Mouse (Mus musculus) hindbrain, embryonic 13.5 days (tissue): ENCODE results near the gene Med29. TPM values are rescaled to one million over a fixed set of nuclear protein-coding genes. Genes with fewer than 3 reads are reported as not detected.
"Not testable (repeated sequence)": the region's sequence is repeated elsewhere in the genome, so short reads cannot be mapped to it uniquely, and the experiment has no call there.

Source experiments
- ATAC-seq: fragments of 200-750 bp; cut with Nextera tagmentation; 2 replicates; pipeline ENCODE4 v1.8.0; 2017; ENCODE audit warnings: moderate TSS enrichment; ENCODE audit not compliant: low FRiP score
- H3K27ac ChIP-seq: fragments of 300-500 bp; sonication (generic); 2 replicates; pipeline ENCODE4 v1.5.1; 2015; ENCODE audit warnings: inconsistent platforms, mild to moderate bottlenecking, moderate library complexity
- H3K27me3 ChIP-seq: fragments of 300-500 bp; sonication (generic); 2 replicates; pipeline ENCODE4 v1.6.1; 2015; ENCODE audit warnings: mild to moderate bottlenecking, inconsistent platforms
- H3K36me3 ChIP-seq: fragments of 300-500 bp; sonication (generic); 2 replicates; pipeline ENCODE4 v1.6.1; 2015; ENCODE audit warnings: mild to moderate bottlenecking, inconsistent platforms
- H3K4me1 ChIP-seq: fragments of 300-500 bp; sonication (generic); replicated peaks from 2 replicates; pipeline ENCODE4 v1.6.1; 2015; ENCODE audit warnings: inconsistent platforms
- H3K4me2 ChIP-seq: fragments of 300-500 bp; sonication (generic); 2 replicates; pipeline ENCODE4 v1.6.1; 2015; ENCODE audit warnings: inconsistent platforms, mild to moderate bottlenecking, moderate library complexity
- H3K4me3 ChIP-seq: fragments of 300-500 bp; sonication (generic); 2 replicates; pipeline ENCODE4 v1.5.1; 2015; ENCODE audit warnings: mild to moderate bottlenecking, inconsistent platforms
- H3K9ac ChIP-seq: fragments of 300-500 bp; sonication (generic); 2 replicates; pipeline ENCODE4 v1.6.1; 2015; ENCODE audit warnings: mild to moderate bottlenecking, inconsistent platforms
- H3K9me3 ChIP-seq: fragments of 300-500 bp; sonication (generic); 2 replicates; pipeline ENCODE4 v1.6.1; 2016; ENCODE audit warnings: inconsistent platforms
- WGBS: fragments of 180-500 bp; shearing (Covaris S2); methylation state at CpG from one replicate; pipeline ENCODE4 v1.1.7; 2015; 5-methylcytosine and 5-hydroxymethylcytosine counted together
- polyA plus RNA-seq: library from polyadenylated mRNA; unstranded; fragments of >200 nt; fragmentation: Nextera tagmentation; extraction: Ambion mirVana; gene quantifications from 2 replicates; pipeline ENCODE4 v1.2.1, GENCODE M21; 2015

Med29 gene
- polyA plus RNA-seq, 1 experiment from 2014 or later = 43.7 TPM

- Histone ChIP-seq H3K27me3 (no peaks in the 10 kb centered on the region), H3K4me1 (peaks cover 28% of the 10 kb centered on the region), H3K9ac (no peak overlapping the region), H3K36me3 (peaks cover 58% of the 10 kb centered on the region), H3K27ac (no peak overlapping the region), H3K4me2 (no peak overlapping the region), H3K9me3 (no peaks in the 10 kb centered on the region), H3K4me3 (no peak overlapping the region)
- ATAC-seq = no peak
- WGBS = 96% methylated on average over 3 of the region's 3 CpGs
Measured at GRCm38 (mm10) chr7:28390331-28390730, 2.2 kb downstream of the Med29 start.

GRCm38 (mm10) chr7:28387384-28387783, 5.1 kb downstream of the Med29 start:
- ATAC-seq, H3K27ac ChIP-seq, H3K9me3 ChIP-seq, H3K9ac ChIP-seq, H3K27me3 ChIP-seq, H3K4me3 ChIP-seq, H3K4me2 ChIP-seq: not testable (repeated sequence)
- peaks cover 22% of the 10 kb centered on the region for H3K4me1 ChIP-seq
- peaks cover 56% of the 10 kb centered on the region for H3K36me3 ChIP-seq
- WGBS = 86% methylated on average over 7 of the region's 7 CpGs

GRCm38 (mm10) chr7:28386877-28387276, 5.6 kb downstream of the Med29 start:
- Histone ChIP-seq H3K4me1 (peaks cover 24% of the 10 kb centered on the region), H3K36me3 (peaks cover 56% of the 10 kb centered on the region)
- H3K4me2 ChIP-seq, ATAC-seq, H3K9ac ChIP-seq, H3K27ac ChIP-seq, H3K9me3 ChIP-seq, H3K4me3 ChIP-seq, H3K27me3 ChIP-seq: not testable (repeated sequence)
- 84% methylated on average over 6 of the region's 6 CpGs for WGBS

- Histone ChIP-seq H3K27me3 (no peaks in the 10 kb centered on the region; the same call in 1 of the 2 replicates), H3K9ac (no peak overlapping the region), H3K27ac (no peak overlapping the region), H3K4me1 (peaks cover 23% of the 10 kb centered on the region), H3K36me3 (peaks cover 56% of the 10 kb centered on the region), H3K4me3 (no peak overlapping the region), H3K4me2 (no peak overlapping the region), H3K9me3 (no peaks in the 10 kb centered on the region)
- WGBS = 27% methylated on average over 4 of the region's 4 CpGs
- ATAC-seq = peak; percentile 43; the same call in 1 of the 2 replicates
Measured at GRCm38 (mm10) chr7:28386462-28386861, 6.0 kb downstream of the Med29 start.

GRCm38 (mm10) chr7:28386007-28386406, 6.5 kb downstream of the Med29 start:
- 0 out of 2 replicates have a peak overlapping the region, but pooled peaks have one; percentile 19 for H3K9ac ChIP-seq
- H3K36me3 ChIP-seq = peaks cover 56% of the 10 kb centered on the region

GRCm38 (mm10) chr7:28385196-28385595, 7.3 kb downstream of the Med29 start:
- no peak overlapping the region for H3K4me2 ChIP-seq
- no peak overlapping the region for H3K9ac ChIP-seq
- H3K27ac ChIP-seq = no peak overlapping the region
- no peak for ATAC-seq
- peaks cover 48% of the 10 kb centered on the region for H3K36me3 ChIP-seq
- peaks cover 25% of the 10 kb centered on the region for H3K4me1 ChIP-seq
- no peaks in the 10 kb centered on the region for H3K9me3 ChIP-seq
- H3K4me3 ChIP-seq = no peak overlapping the region
- H3K27me3 ChIP-seq = peaks cover 12% of the 10 kb centered on the region; the same call in 1 of the 2 replicates
- 95% methylated on average over 9 of the region's 9 CpGs for WGBS

More at GRCm38 (mm10) chr7:28386007-28386406, 6.5 kb downstream of the Med29 start:
- H3K27me3 ChIP-seq = peaks cover 4% of the 10 kb centered on the region; the same call in 1 of the 2 replicates
- WGBS = 86% methylated on average over 7 of the region's 7 CpGs
- H3K4me3 ChIP-seq = no peak overlapping the region
- H3K4me1 ChIP-seq = peaks cover 22% of the 10 kb centered on the region
- no peak overlapping the region for H3K27ac ChIP-seq
- H3K4me2 ChIP-seq = no peak overlapping the region
- H3K9me3 ChIP-seq = no peaks in the 10 kb centered on the region
- no peak for ATAC-seq

GRCm38 (mm10) chr7:28384162-28384561, 8.3 kb downstream of the Med29 start:
- Histone ChIP-seq H3K4me2 (no peak overlapping the region), H3K36me3 (peaks cover 39% of the 10 kb centered on the region), H3K9ac (no peak overlapping the region), H3K4me3 (no peak overlapping the region), H3K27ac (no peak overlapping the region), H3K4me1 (peaks cover 30% of the 10 kb centered on the region), H3K27me3 (peaks cover 13% of the 10 kb centered on the region; the same call in 1 of the 2 replicates), H3K9me3 (no peaks in the 10 kb centered on the region)
- no peak for ATAC-seq
- WGBS = 92% methylated on average over 6 of the region's 6 CpGs

- Histone ChIP-seq H3K4me2 (no peak overlapping the region), H3K9me3 (no peaks in the 10 kb centered on the region), H3K4me3 (no peak overlapping the region), H3K9ac (no peak overlapping the region), H3K36me3 (peaks cover 33% of the 10 kb centered on the region), H3K4me1 (peaks cover 35% of the 10 kb centered on the region), H3K27me3 (peaks cover 13% of the 10 kb centered on the region; the same call in 1 of the 2 replicates), H3K27ac (no peak overlapping the region)
- 81% methylated on average over 4 of the region's 4 CpGs for WGBS
- ATAC-seq = no peak
Measured at GRCm38 (mm10) chr7:28383606-28384005, 8.9 kb downstream of the Med29 start.

GRCm38 (mm10) chr7:28382981-28383396, 9.5 kb downstream of the Med29 start:
- Histone ChIP-seq H3K4me2 (no peak overlapping the region), H3K4me3 (no peak overlapping the region), H3K9ac (no peak overlapping the region), H3K9me3 (no peaks in the 10 kb centered on the region), H3K36me3 (peaks cover 27% of the 10 kb centered on the region), H3K27ac (peak overlapping the region; percentile 32; the same call in 1 of the 2 replicates), H3K27me3 (peaks cover 15% of the 10 kb centered on the region), H3K4me1 (peaks cover 41% of the 10 kb centered on the region)
- ATAC-seq = no peak
- WGBS = 77% methylated on average over 11 of the region's 11 CpGs

- H3K4me3 ChIP-seq = no peak overlapping the region
- H3K36me3 ChIP-seq = peaks cover 22% of the 10 kb centered on the region
- ATAC-seq = no peak
- H3K4me1 ChIP-seq = peaks cover 46% of the 10 kb centered on the region
- H3K27ac ChIP-seq = peak overlapping the region; percentile 32; the same call in 1 of the 2 replicates
- 69% methylated on average over 10 of the region's 12 CpGs for WGBS
- no peaks in the 10 kb centered on the region for H3K9me3 ChIP-seq
- H3K4me2 ChIP-seq = peak overlapping the region; percentile 44
- H3K27me3 ChIP-seq = peaks cover 21% of the 10 kb centered on the region
- H3K9ac ChIP-seq = no peak overlapping the region
Measured at GRCm38 (mm10) chr7:28382347-28382951, 10.1 kb downstream of the Med29 start.

- Histone ChIP-seq H3K9me3 (no peaks in the 10 kb centered on the region), H3K4me3 (no peak overlapping the region), H3K4me1 (peaks cover 51% of the 10 kb centered on the region), H3K27ac (peak overlapping the region; percentile 76), H3K9ac (peak overlapping the region; percentile 61; the same call in 1 of the 2 replicates), H3K27me3 (peaks cover 22% of the 10 kb centered on the region), H3K36me3 (peaks cover 17% of the 10 kb centered on the region), H3K4me2 (peak overlapping the region; percentile 44)
- whole genome bisulfite sequencing = 6% methylated on average over 20 of the region's 20 CpGs
- peak; percentile 6; the same call in 1 of the 2 replicates for ATAC-seq
Measured at GRCm38 (mm10) chr7:28381938-28382337, 10.6 kb downstream of the Med29 start.

GRCm38 (mm10) chr7:28381017-28381790, 11.3 kb downstream of the Med29 start:
- peaks cover 22% of the 10 kb centered on the region for H3K27me3 ChIP-seq
- peak overlapping the region; percentile 44 for H3K4me2 ChIP-seq
- no peaks in the 10 kb centered on the region for H3K9me3 ChIP-seq
- H3K36me3 ChIP-seq = peaks cover 14% of the 10 kb centered on the region
- peaks cover 56% of the 10 kb centered on the region for H3K4me1 ChIP-seq
- H3K27ac ChIP-seq = peak overlapping the region; percentile 76
- no peak overlapping the region for H3K4me3 ChIP-seq
- WGBS = 12% methylated on average over 30 of the region's 30 CpGs
- no peak for ATAC-seq
- H3K9ac ChIP-seq = peak overlapping the region; percentile 61; the same call in 1 of the 2 replicates
